Mouse (Mus musculus) small intestine, adult 2 months (tissue): ENCODE data around the gene Lgals3bp.

Experiments
- CTCF ChIP-seq: fragments of 200-500 bp; IDR thresholded peaks from 2 replicates; pipeline ENCODE4 v1.5.1; 2012; ENCODE audit warnings: low read depth, mild to moderate bottlenecking, control low read depth, inconsistent platforms, low read length, moderate library complexity, mixed read lengths; ENCODE audit not compliant: insufficient replicate concordance, insufficient read length; ENCODE audit errors: extremely low read depth
- POLR2A ChIP-seq: fragments of 200-500 bp; IDR thresholded peaks from 2 replicates; pipeline ENCODE4 v1.6.1; 2012; ENCODE audit warnings: low read depth, mild to moderate bottlenecking, control low read depth, inconsistent platforms, low read length, moderate library complexity

GRCm38 (mm10) chr11:118379251-118380009 lies 22.5 kb downstream of the Lgals3bp start:
- TF ChIP-seq POLR2A (no peak), CTCF (peak; percentile 92)
